Mouse (Mus musculus) myocyte (in vitro differentiated cells): ENCODE measurements around the gene Npm1. TPM values are rescaled to one million over a fixed set of nuclear protein-coding genes. Genes with fewer than 3 reads are reported as not detected.

Experiments
- H3K27me3 ChIP-seq: one replicate; pipeline ENCODE4 v1.6.1; 2011; ENCODE audit not compliant: control insufficient read depth, insufficient read depth, insufficient read length
- H3K36me3 ChIP-seq: one replicate; pipeline ENCODE4 v1.6.1; 2011; ENCODE audit not compliant: control insufficient read depth, insufficient read depth
- H3K4me2 ChIP-seq: one replicate; pipeline ENCODE4 v1.6.1; 2011; ENCODE audit warnings: low read depth, control low read depth
- H3K4me3 ChIP-seq: one replicate; pipeline ENCODE4 v1.5.1; 2011; ENCODE audit warnings: mild to moderate bottlenecking, control low read depth, moderate library complexity
- H3K79me2 ChIP-seq: one replicate; pipeline ENCODE4 v1.6.1; 2011; ENCODE audit not compliant: control insufficient read depth, insufficient read depth
- H3ac ChIP-seq: one replicate; pipeline ENCODE4 v1.6.1; 2011; ENCODE audit not compliant: control insufficient read depth, insufficient read length
- CEBPB ChIP-seq: IDR thresholded peaks from 2 replicates; pipeline ENCODE4 v1.6.1; 2011; ENCODE audit warnings: mild to moderate bottlenecking, moderate library complexity; ENCODE audit not compliant: poor library complexity, insufficient read depth, severe bottlenecking
- E2F4 ChIP-seq: IDR thresholded peaks from one replicate; pipeline ENCODE4 v1.6.1; 2011; ENCODE audit warnings: mild to moderate bottlenecking, control low read depth, moderate library complexity; ENCODE audit not compliant: insufficient read depth
- MAX ChIP-seq: IDR thresholded peaks from one replicate; pipeline ENCODE4 v1.6.1; 2011; ENCODE audit warnings: low read depth, mild to moderate bottlenecking, control low read depth
- MYOD1 ChIP-seq, 3 experiments: IDR thresholded peaks; one replicate each; pipeline ENCODE4 v1.6.1; 2011; ENCODE audit warnings: control low read depth in 2 of 3, low read depth in 2 of 3, mild to moderate bottlenecking in 2 of 3, moderate library complexity in 1 of 3; ENCODE audit not compliant: insufficient read length in 2 of 3, control insufficient read depth in 1 of 3
- MYOG ChIP-seq, 3 experiments: IDR thresholded peaks; one replicate each; pipeline ENCODE4 v1.6.1; 2011; ENCODE audit warnings: control low read depth in 2 of 3, low read depth in 2 of 3, mild to moderate bottlenecking in 2 of 3; ENCODE audit not compliant: insufficient read length in 2 of 3, control insufficient read depth in 1 of 3, insufficient read depth in 1 of 3
- POLR2A ChIP-seq: IDR thresholded peaks from one replicate; pipeline ENCODE4 v1.6.1; 2011; ENCODE audit warnings: low read depth, mild to moderate bottlenecking, control low read depth, moderate library complexity; ENCODE audit not compliant: insufficient read length
- POLR2AphosphoS2 ChIP-seq: IDR thresholded peaks from one replicate; pipeline ENCODE4 v1.6.1; 2011; ENCODE audit warnings: low read depth, control low read depth; ENCODE audit not compliant: insufficient read length
- REST ChIP-seq: IDR thresholded peaks from one replicate; pipeline ENCODE4 v1.6.1; 2011; ENCODE audit warnings: mild to moderate bottlenecking, control low read depth, moderate library complexity; ENCODE audit not compliant: insufficient read depth, insufficient read length
- SRF ChIP-seq: IDR thresholded peaks from one replicate; pipeline ENCODE4 v1.6.1; 2011; ENCODE audit warnings: low read depth; ENCODE audit not compliant: control insufficient read depth, insufficient read length
- TCF12 ChIP-seq: IDR thresholded peaks from one replicate; pipeline ENCODE4 v1.6.1; 2011; ENCODE audit warnings: mild to moderate bottlenecking, control low read depth; ENCODE audit not compliant: poor library complexity, insufficient read depth, severe bottlenecking
- TCF3 ChIP-seq: IDR thresholded peaks from one replicate; pipeline ENCODE4 v1.6.1; 2011; ENCODE audit warnings: low read depth, control low read depth; ENCODE audit not compliant: insufficient read length
- USF1 ChIP-seq: IDR thresholded peaks from one replicate; pipeline ENCODE4 v1.6.1; 2011; ENCODE audit warnings: low read depth, mild to moderate bottlenecking, control low read depth, moderate library complexity
- polyA plus RNA-seq: library from polyadenylated mRNA; unstranded; fragments of >200 nt; fragmentation: generic; extraction: Trizol; gene quantifications from one replicate; pipeline ENCODE4 v1.2.1, GENCODE M21; 2012; ENCODE audit warnings: missing spikeins

The Npm1 gene
- polyA plus RNA-seq, 1 experiment: 244 TPM

DNA sequence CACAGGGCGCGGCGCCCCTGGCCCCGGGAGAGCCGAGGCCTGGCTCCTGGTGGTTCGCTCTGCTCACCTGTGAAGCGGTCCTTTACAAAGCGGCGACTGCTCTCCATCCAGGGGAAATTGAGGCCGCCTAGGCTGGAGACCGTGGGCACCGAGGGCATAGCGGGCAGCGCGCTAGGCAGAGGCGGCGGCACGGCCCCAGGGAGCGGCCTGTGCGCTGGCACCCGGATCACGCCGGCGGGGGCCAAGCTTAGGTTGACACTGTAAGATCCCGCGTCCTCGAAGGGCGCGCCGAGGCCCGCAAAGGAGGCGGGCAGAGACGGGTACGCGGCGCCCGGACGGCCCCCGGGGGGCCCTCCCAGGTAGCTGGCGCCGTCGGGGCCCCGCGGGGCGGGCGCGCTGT lies 40.0 kb upstream of the Npm1 start:
- H3K27me3 ChIP-seq: peaks cover 13% of the 10 kb centered on the region
- H3K36me3 ChIP-seq: no peaks in the 10 kb centered on the region
- H3K4me2 ChIP-seq: no peak overlapping the region
- TF ChIP-seq USF1: no peak
- H3K4me3 ChIP-seq: no peak overlapping the region
- H3ac ChIP-seq: no peak overlapping the region
- H3K79me2 ChIP-seq: no peaks in the 10 kb centered on the region

DNA sequence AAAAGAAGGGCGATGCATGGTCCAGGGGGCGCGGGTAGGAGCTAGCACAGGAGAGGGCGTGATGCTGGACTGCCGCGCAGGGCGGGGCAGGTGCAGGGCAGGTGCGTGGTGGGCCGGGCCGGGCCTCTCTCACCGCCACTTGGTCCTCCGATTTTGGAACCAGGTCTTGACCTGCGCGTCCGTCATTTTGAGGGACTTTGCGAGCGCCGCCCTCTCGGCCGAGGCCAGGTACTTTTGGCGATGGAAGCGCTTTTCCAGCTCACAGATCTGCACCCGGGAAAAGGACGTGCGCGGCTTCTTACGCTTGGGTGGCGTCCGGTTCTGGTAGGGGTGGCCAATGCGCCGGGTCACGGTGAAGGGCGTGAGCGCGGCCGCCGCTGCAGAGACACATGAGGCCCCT lies 39.3 kb upstream of the Npm1 start:
- TF ChIP-seq USF1: no peak
- no peak for TF ChIP-seq TCF12
- TF ChIP-seq TCF3: no peak
- TF ChIP-seq MAX: no peak
- no peak for TF ChIP-seq MYOD1 (IDR thresholded peaks at IDR 0.05; ENCODE audit: control insufficient read depth in 1 of 3, insufficient read length in 2 of 3, low read depth in 2 of 3)
- no peak for TF ChIP-seq CEBPB
- no peak overlapping the region for H3ac ChIP-seq
- H3K4me3 ChIP-seq: no peak overlapping the region
- no peaks in the 10 kb centered on the region for H3K36me3 ChIP-seq
- H3K4me2 ChIP-seq: no peak overlapping the region
- H3K27me3 ChIP-seq: peaks cover 18% of the 10 kb centered on the region
- no peaks in the 10 kb centered on the region for H3K79me2 ChIP-seq

DNA sequence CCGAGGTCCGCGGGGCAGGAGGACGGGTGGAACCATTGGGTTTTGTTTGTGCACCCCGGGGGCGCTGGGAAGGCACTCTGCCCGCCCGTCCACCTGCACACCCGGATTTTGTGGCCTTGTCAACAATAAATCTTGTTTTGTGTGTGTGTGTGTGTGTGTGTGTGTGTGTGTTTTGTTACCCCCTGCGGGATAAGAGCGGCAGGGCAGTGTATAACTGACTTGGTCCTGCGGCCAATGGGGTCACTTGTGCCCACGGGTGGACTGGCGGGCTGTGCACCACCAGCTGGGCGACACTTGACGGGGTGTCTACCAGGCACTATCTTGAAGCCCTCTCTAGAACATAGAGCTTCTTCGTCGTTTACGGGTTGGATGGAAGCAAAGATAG lies 38.6 kb upstream of the Npm1 start:
- Histone ChIP-seq H3K4me3 (no peak overlapping the region), H3ac (no peak overlapping the region), H3K27me3 (peaks cover 23% of the 10 kb centered on the region), H3K36me3 (no peaks in the 10 kb centered on the region), H3K4me2 (no peak overlapping the region), H3K79me2 (no peaks in the 10 kb centered on the region)
- TF ChIP-seq POLR2AphosphoS2 (no peak), E2F4 (no peak), POLR2A (no peak), CEBPB (no peak), MAX (no peak), MYOG (IDR thresholded peaks at IDR 0.05; ENCODE audit: control insufficient read depth in 1 of 3, insufficient read depth in 1 of 3, insufficient read length in 2 of 3, low read depth in 2 of 3) (no peak), REST (no peak), SRF (no peak), USF1 (no peak), MYOD1 (IDR thresholded peaks at IDR 0.05; ENCODE audit: control insufficient read depth in 1 of 3, insufficient read length in 2 of 3, low read depth in 2 of 3) (no peak)

DNA sequence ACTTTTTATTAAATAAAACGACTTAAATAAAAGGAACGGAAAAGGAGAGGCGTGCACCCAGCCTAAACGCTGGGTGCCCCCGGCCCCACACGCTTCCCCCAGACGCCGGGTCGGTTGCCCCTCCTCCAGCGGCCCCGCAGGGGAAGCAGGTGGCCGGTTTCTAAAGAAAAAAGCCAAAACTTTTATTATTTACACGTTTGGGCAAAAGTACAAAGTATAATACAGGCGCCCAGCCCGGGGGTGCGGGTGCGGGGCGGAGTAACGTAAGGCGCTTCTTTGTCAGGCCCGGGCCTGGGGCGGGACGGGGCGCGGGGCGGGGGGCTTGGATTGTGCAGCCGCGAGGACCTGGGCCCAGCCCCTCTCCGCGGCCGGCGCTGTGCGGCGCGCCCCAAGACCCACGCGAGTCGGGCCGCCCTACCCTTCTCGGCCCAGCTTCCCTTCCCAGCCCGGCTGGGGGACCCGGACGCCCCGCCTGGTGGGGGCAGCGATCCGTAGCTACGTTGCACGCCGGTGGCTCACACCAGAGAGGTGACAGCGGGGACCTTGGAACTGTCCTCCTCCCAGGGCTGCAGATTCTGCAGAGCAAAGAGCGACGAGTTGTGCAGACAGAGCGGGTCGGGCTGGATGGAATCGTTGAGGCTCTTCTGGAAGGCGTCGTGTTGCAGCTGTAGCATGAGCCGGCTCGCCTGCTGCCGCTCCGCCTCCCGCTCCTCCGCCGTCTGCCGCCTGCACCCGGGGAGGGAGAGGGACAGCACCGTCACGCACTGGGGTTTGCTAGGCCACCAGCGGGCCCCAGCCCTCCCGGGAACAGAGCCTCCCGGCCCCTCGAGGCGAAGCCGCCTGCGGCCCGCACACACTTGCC lies 38.0 kb upstream of the Npm1 start:
- Histone ChIP-seq H3ac (no peak overlapping the region), H3K79me2 (no peaks in the 10 kb centered on the region), H3K36me3 (no peaks in the 10 kb centered on the region), H3K4me2 (no peak overlapping the region), H3K4me3 (no peak overlapping the region), H3K27me3 (peaks cover 30% of the 10 kb centered on the region)
- TF ChIP-seq SRF (no peak), REST (no peak), POLR2AphosphoS2 (no peak)

DNA sequence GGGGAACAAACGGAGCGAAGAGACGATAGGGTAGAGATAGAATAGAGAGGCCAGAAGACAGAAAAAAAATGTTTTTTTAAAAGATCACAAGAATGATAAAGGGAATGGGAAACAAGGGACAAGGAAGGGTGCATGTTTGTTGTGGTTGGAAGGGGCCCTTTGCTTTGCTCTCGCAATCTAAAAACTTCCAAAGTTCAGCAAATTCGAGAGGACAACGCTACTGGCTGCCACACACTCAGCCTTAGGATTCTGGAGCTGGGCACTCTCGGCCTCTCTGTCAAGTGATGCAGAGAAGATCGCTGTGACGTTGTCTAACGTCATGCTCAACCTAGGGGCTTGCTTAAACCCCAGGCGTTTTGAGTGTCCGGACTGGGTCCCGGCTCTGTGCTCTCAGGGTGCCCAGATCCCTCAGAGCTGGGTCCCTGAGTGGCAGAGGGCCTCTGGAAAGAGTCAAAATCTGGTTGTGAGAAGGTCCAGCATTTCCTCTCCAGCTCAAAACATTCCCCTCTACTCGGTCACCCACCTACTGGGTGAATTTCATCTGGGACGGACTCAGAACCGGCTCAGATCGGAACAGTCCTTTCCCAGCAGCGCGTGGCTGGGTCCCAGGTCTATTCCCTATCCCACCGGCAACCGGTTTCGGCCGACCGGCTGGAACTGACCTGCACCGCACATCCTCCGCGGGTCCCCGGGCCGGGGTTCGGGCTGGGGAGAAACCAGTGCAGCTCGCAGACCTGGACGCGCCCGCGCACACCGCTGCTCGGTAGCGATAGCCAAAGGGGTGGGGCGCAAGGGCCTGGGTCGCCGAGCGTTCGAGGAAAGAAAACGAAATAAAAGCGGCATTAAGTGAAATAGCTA lies 37.1 kb upstream of the Npm1 start:
- H3K27me3 ChIP-seq: peaks cover 38% of the 10 kb centered on the region
- no peak for TF ChIP-seq TCF12

More for the DNA sequence above, 37.1 kb upstream of the Npm1 start:
- H3ac ChIP-seq: no peak overlapping the region
- H3K4me2 ChIP-seq: no peak overlapping the region
- no peaks in the 10 kb centered on the region for H3K79me2 ChIP-seq
- no peaks in the 10 kb centered on the region for H3K36me3 ChIP-seq
- H3K4me3 ChIP-seq: no peak overlapping the region
